Mouse (Mus musculus): ENCODE data around the gene Gm28729. TPM values are rescaled to one million over a fixed set of nuclear protein-coding genes. Genes with fewer than 3 reads are reported as not detected.
A peak's percentile ranks its signal among the peaks of the same experiment; 100 is the strongest.
"Not testable (repeated sequence)": the region's sequence is repeated elsewhere in the genome, so short reads cannot be mapped to it uniquely, and the experiment has no call there.

Gm28729 gene
- polyA plus RNA-seq, 1 experiment from 2014 or later = not detected

- not testable (repeated sequence) for H3K4me2 ChIP-seq (replicated peaks; ENCODE audit: low read depth, low read length); H3K36me3 ChIP-seq (ENCODE audit: control insufficient read depth, insufficient read depth, low read length); H3K9me3 ChIP-seq (ENCODE audit: control insufficient read depth, low read length); H3K9ac ChIP-seq (ENCODE audit: low read depth, low read length); H3K27me3 ChIP-seq (ENCODE audit: control insufficient read depth, insufficient read depth, low read length); H3K4me1 ChIP-seq (ENCODE audit: control insufficient read depth, insufficient read depth, low read length); H3K4me3 ChIP-seq (ENCODE audit: low read length); H3K27ac ChIP-seq (ENCODE audit: low read depth, low read length); ATAC-seq (ENCODE audit: low FRiP score, low TSS enrichment)
- WGBS = 96% methylated on average over 5 of the region's 5 CpGs
These were observed 37.2 kb downstream of the Gm28729 start for GRCm38 (mm10) chr9:96487869-96488268.

DNA sequence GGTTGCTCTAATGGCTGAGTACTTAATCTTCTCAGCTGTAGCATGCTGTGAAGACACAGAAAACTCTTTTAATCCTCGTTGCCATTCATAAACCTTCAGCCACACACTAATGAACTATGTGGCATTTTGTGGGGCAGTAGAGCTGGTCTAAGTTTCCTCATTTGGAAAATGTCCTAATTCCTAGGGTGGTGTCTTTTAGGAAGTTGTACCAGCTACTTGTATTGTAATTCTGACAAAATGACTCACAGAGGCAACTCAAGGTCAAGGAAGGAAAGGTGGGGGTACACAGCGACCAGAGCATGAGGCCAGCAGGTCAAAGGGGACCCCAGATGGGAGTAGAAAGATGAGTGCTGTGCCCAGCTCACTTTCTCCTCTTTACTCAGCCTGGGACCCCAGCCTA lies 41.4 kb downstream of the Gm28729 start:
- 67% methylated on average over 2 of the region's 2 CpGs for WGBS
- Histone ChIP-seq H3K27ac (ENCODE audit: low read depth, low read length) (no peak overlapping the region), H3K9me3 (ENCODE audit: control insufficient read depth, low read length) (no peaks in the 10 kb centered on the region), H3K27me3 (ENCODE audit: control insufficient read depth, insufficient read depth, low read length) (no peaks in the 10 kb centered on the region), H3K4me2 (replicated peaks; ENCODE audit: low read depth, low read length) (no peak overlapping the region), H3K4me1 (ENCODE audit: control insufficient read depth, insufficient read depth, low read length) (no peaks in the 10 kb centered on the region), H3K36me3 (ENCODE audit: control insufficient read depth, insufficient read depth, low read length) (no peaks in the 10 kb centered on the region), H3K4me3 (ENCODE audit: low read length) (no peak overlapping the region), H3K9ac (ENCODE audit: low read depth, low read length) (no peak overlapping the region)
- no peak for ATAC-seq (ENCODE audit: low FRiP score, low TSS enrichment)

GRCm38 (mm10) chr9:96483028-96483427 lies 42.0 kb downstream of the Gm28729 start:
- Histone ChIP-seq H3K27ac (ENCODE audit: low read depth, low read length) (no peak overlapping the region), H3K9ac (ENCODE audit: low read depth, low read length) (no peak overlapping the region), H3K9me3 (ENCODE audit: control insufficient read depth, low read length) (no peaks in the 10 kb centered on the region), H3K4me2 (replicated peaks; ENCODE audit: low read depth, low read length) (no peak overlapping the region), H3K27me3 (ENCODE audit: control insufficient read depth, insufficient read depth, low read length) (no peaks in the 10 kb centered on the region), H3K36me3 (ENCODE audit: control insufficient read depth, insufficient read depth, low read length) (no peaks in the 10 kb centered on the region), H3K4me3 (ENCODE audit: low read length) (no peak overlapping the region), H3K4me1 (ENCODE audit: control insufficient read depth, insufficient read depth, low read length) (no peaks in the 10 kb centered on the region)
- WGBS = 76% methylated on average over 3 of the region's 3 CpGs
- no peak for ATAC-seq (ENCODE audit: low FRiP score, low TSS enrichment)

GRCm38 (mm10) chr9:96478071-96478888 lies 46.8 kb downstream of the Gm28729 start, which contains the start of gene Rnf7:
TSS of gene Rnf7 (minus strand) at chr9:96478675.
- Histone ChIP-seq H3K27ac (ENCODE audit: low read depth, low read length) (peak within 1 kb of the TSS; percentile 90), H3K4me1 (ENCODE audit: control insufficient read depth, insufficient read depth, low read length) (0 out of 2 replicates have a peak, but pooled peaks cover 5% of the 10 kb centered on the region), H3K9me3 (ENCODE audit: control insufficient read depth, low read length) (no peaks in the 10 kb centered on the region), H3K4me2 (replicated peaks; ENCODE audit: low read depth, low read length) (peak within 1 kb of the TSS; percentile 74), H3K9ac (ENCODE audit: low read depth, low read length) (peak within 1 kb of the TSS; percentile 84), H3K36me3 (ENCODE audit: control insufficient read depth, insufficient read depth, low read length) (peaks cover 22% of the 10 kb centered on the region; the same call in 1 of the 2 replicates), H3K27me3 (ENCODE audit: control insufficient read depth, insufficient read depth, low read length) (no peaks in the 10 kb centered on the region), H3K4me3 (ENCODE audit: low read length) (peak within 1 kb of the TSS; percentile 70)
- under 1% methylated on average over 62 of the region's 74 CpGs for WGBS
- ATAC-seq (ENCODE audit: low FRiP score, low TSS enrichment) = peak; percentile 98

GRCm38 (mm10) chr9:96472356-96472755 lies 52.7 kb downstream of the Gm28729 start:
- ATAC-seq (ENCODE audit: low FRiP score, low TSS enrichment) = no peak
- Histone ChIP-seq H3K4me2 (replicated peaks; ENCODE audit: low read depth, low read length) (no peak overlapping the region), H3K36me3 (ENCODE audit: control insufficient read depth, insufficient read depth, low read length) (peaks cover 44% of the 10 kb centered on the region), H3K4me1 (ENCODE audit: control insufficient read depth, insufficient read depth, low read length) (0 out of 2 replicates have a peak, but pooled peaks cover 5% of the 10 kb centered on the region), H3K9ac (ENCODE audit: low read depth, low read length) (no peak overlapping the region), H3K27ac (ENCODE audit: low read depth, low read length) (no peak overlapping the region), H3K4me3 (ENCODE audit: low read length) (no peak overlapping the region), H3K9me3 (ENCODE audit: control insufficient read depth, low read length) (no peaks in the 10 kb centered on the region), H3K27me3 (ENCODE audit: control insufficient read depth, insufficient read depth, low read length) (no peaks in the 10 kb centered on the region)
- 81% methylated on average over 3 of the region's 3 CpGs for WGBS

- not testable (repeated sequence) for H3K27me3 ChIP-seq (ENCODE audit: control insufficient read depth, insufficient read depth, low read length); H3K4me3 ChIP-seq (ENCODE audit: low read length); H3K27ac ChIP-seq (ENCODE audit: low read depth, low read length); H3K4me1 ChIP-seq (ENCODE audit: control insufficient read depth, insufficient read depth, low read length); H3K4me2 ChIP-seq (replicated peaks; ENCODE audit: low read depth, low read length); ATAC-seq (ENCODE audit: low FRiP score, low TSS enrichment); H3K9ac ChIP-seq (ENCODE audit: low read depth, low read length); H3K9me3 ChIP-seq (ENCODE audit: control insufficient read depth, low read length)
- peaks cover 46% of the 10 kb centered on the region for H3K36me3 ChIP-seq (ENCODE audit: control insufficient read depth, insufficient read depth, low read length)
- 93% methylated on average over 4 of the region's 4 CpGs for WGBS
These were observed 53.4 kb downstream of the Gm28729 start for GRCm38 (mm10) chr9:96471681-96472080.

GRCm38 (mm10) chr9:96470266-96470974 lies 54.6 kb downstream of the Gm28729 start:
- WGBS = 91% methylated on average over 8 of the region's 8 CpGs

GRCm38 (mm10) chr9:96469556-96470265 lies 55.4 kb downstream of the Gm28729 start:
- 55% methylated on average over 8 of the region's 8 CpGs for WGBS
- Histone ChIP-seq H3K27ac (ENCODE audit: low read depth, low read length) (no peak overlapping the region), H3K36me3 (ENCODE audit: control insufficient read depth, insufficient read depth, low read length) (peaks cover 33% of the 10 kb centered on the region), H3K4me3 (ENCODE audit: low read length) (no peak overlapping the region), H3K9ac (ENCODE audit: low read depth, low read length) (no peak overlapping the region), H3K9me3 (ENCODE audit: control insufficient read depth, low read length) (no peaks in the 10 kb centered on the region), H3K27me3 (ENCODE audit: control insufficient read depth, insufficient read depth, low read length) (no peaks in the 10 kb centered on the region), H3K4me2 (replicated peaks; ENCODE audit: low read depth, low read length) (no peak overlapping the region), H3K4me1 (ENCODE audit: control insufficient read depth, insufficient read depth, low read length) (0 out of 2 replicates have a peak, but pooled peaks cover under 1% of the 10 kb centered on the region)
- ATAC-seq (ENCODE audit: low FRiP score, low TSS enrichment) = no peak

More at GRCm38 (mm10) chr9:96470266-96470974, 54.6 kb downstream of the Gm28729 start:
- Histone ChIP-seq H3K27ac (ENCODE audit: low read depth, low read length) (no peak overlapping the region), H3K27me3 (ENCODE audit: control insufficient read depth, insufficient read depth, low read length) (no peaks in the 10 kb centered on the region), H3K9me3 (ENCODE audit: control insufficient read depth, low read length) (no peaks in the 10 kb centered on the region), H3K4me1 (ENCODE audit: control insufficient read depth, insufficient read depth, low read length) (0 out of 2 replicates have a peak, but pooled peaks cover 5% of the 10 kb centered on the region), H3K9ac (ENCODE audit: low read depth, low read length) (no peak overlapping the region), H3K4me2 (replicated peaks; ENCODE audit: low read depth, low read length) (no peak overlapping the region), H3K36me3 (ENCODE audit: control insufficient read depth, insufficient read depth, low read length) (peaks cover 38% of the 10 kb centered on the region), H3K4me3 (ENCODE audit: low read length) (no peak overlapping the region)
- ATAC-seq (ENCODE audit: low FRiP score, low TSS enrichment) = no peak

Measured in kidney, embryonic 14.5 days (tissue).